Mouse (Mus musculus) intestine, embryonic 14.5 days (tissue): Measurements from ENCODE around the gene Ddrgk1. TPM values are rescaled to one million over a fixed set of nuclear protein-coding genes. Genes with fewer than 3 reads are reported as not detected.
"Not testable (repeated sequence)": the region's sequence is repeated elsewhere in the genome, so short reads cannot be mapped to it uniquely, and the experiment has no call there.

Source experiments
- ATAC-seq: fragments of 200-750 bp; cut with Nextera tagmentation; replicated peaks from 2 replicates; pipeline ENCODE4 v1.8.0; 2017; ENCODE audit warnings: low read depth, moderate number of reproducible peaks, moderate TSS enrichment, moderate library complexity; ENCODE audit not compliant: low FRiP score, low TSS enrichment
- DNase-seq: peaks from one replicate; pipeline ENCODE4 v3.0.0-alpha.2; 2018; ENCODE audit warnings: low spot score
- H3K27ac ChIP-seq: fragments of 300-500 bp; sonication (generic); 2 replicates; pipeline ENCODE4 v1.5.1; 2014; ENCODE audit warnings: low read depth, mild to moderate bottlenecking, control low read depth
- H3K27me3 ChIP-seq: fragments of 300-500 bp; sonication (generic); replicated peaks from 2 replicates; pipeline ENCODE4 v1.6.1; 2014; ENCODE audit warnings: low read length, control low read depth; ENCODE audit not compliant: control insufficient read depth, insufficient read depth
- H3K36me3 ChIP-seq: fragments of 300-500 bp; sonication (generic); 2 replicates; pipeline ENCODE4 v1.6.1; 2014; ENCODE audit warnings: low read length, control low read depth; ENCODE audit not compliant: control insufficient read depth, insufficient read depth
- H3K4me1 ChIP-seq: fragments of 300-500 bp; sonication (generic); replicated peaks from 2 replicates; pipeline ENCODE4 v1.6.1; 2014; ENCODE audit warnings: low read length, control low read depth, mixed read lengths; ENCODE audit not compliant: control insufficient read depth, insufficient read depth
- H3K4me2 ChIP-seq: fragments of 300-500 bp; sonication (generic); 2 replicates; pipeline ENCODE4 v1.6.1; 2014; ENCODE audit warnings: low read length
- H3K4me3 ChIP-seq: fragments of 300-500 bp; sonication (generic); 2 replicates; pipeline ENCODE4 v1.5.1; 2014; ENCODE audit warnings: low read depth, low read length, control low read depth, mixed read lengths
- H3K9ac ChIP-seq: fragments of 300-500 bp; sonication (generic); 2 replicates; pipeline ENCODE4 v1.6.1; 2014; ENCODE audit warnings: mild to moderate bottlenecking, low read length
- H3K9me3 ChIP-seq: fragments of 300-500 bp; sonication (generic); 2 replicates; pipeline ENCODE4 v1.6.1; 2016; ENCODE audit warnings: low read length, control low read depth; ENCODE audit not compliant: control insufficient read depth
- WGBS: fragments of 180-500 bp; shearing (Covaris S2); extraction: QIAGEN DNeasy Blood & Tissue Kit; methylation state at CpG from one replicate; pipeline ENCODE4 v1.1.7; 2014; 5-methylcytosine and 5-hydroxymethylcytosine counted together
- polyA plus RNA-seq: library from polyadenylated mRNA; unstranded; fragments of >200 nt; fragmentation: Nextera tagmentation; extraction: Ambion mirVana; gene quantifications from 2 replicates; pipeline ENCODE4 v1.2.1, GENCODE M21; 2014

The Ddrgk1 gene
- polyA plus RNA-seq, 1 experiment from 2014 or later = 67.9 TPM

- H3K9ac ChIP-seq = no peak overlapping the region
- H3K4me3 ChIP-seq = no peak overlapping the region
- H3K4me1 ChIP-seq = peaks cover 5% of the 10 kb centered on the region; the same call in 1 of the 2 replicates
- H3K36me3 ChIP-seq = peaks cover 89% of the 10 kb centered on the region
- no peak for DNase-seq
- H3K9me3 ChIP-seq = no peaks in the 10 kb centered on the region
- 98% methylated on average over 10 of the region's 10 CpGs for WGBS
- no peak for ATAC-seq
- H3K27ac ChIP-seq = no peak overlapping the region
- no peak overlapping the region for H3K4me2 ChIP-seq
- H3K27me3 ChIP-seq = no peaks in the 10 kb centered on the region
These were observed 5.9 kb downstream of the Ddrgk1 start for GRCm38 (mm10) chr2:130658530-130658929.

- Histone ChIP-seq H3K4me1 (no peaks in the 10 kb centered on the region), H3K9me3 (no peaks in the 10 kb centered on the region), H3K9ac (no peak overlapping the region), H3K27me3 (no peaks in the 10 kb centered on the region), H3K36me3 (peaks cover 96% of the 10 kb centered on the region), H3K27ac (no peak overlapping the region), H3K4me3 (no peak overlapping the region), H3K4me2 (no peak overlapping the region)
- ATAC-seq (no peak), DNase-seq (no peak)
- 85% methylated on average over 6 of the region's 6 CpGs for WGBS
These were observed 6.9 kb downstream of the Ddrgk1 start for GRCm38 (mm10) chr2:130657541-130657940.

- no peaks in the 10 kb centered on the region for H3K27me3 ChIP-seq
- no peak overlapping the region for H3K27ac ChIP-seq
- no peak overlapping the region for H3K9ac ChIP-seq
- H3K4me3 ChIP-seq = no peak overlapping the region
- peaks cover 91% of the 10 kb centered on the region for H3K36me3 ChIP-seq
- no peak overlapping the region for H3K4me2 ChIP-seq
- ATAC-seq = no peak
- H3K9me3 ChIP-seq = no peaks in the 10 kb centered on the region
- WGBS = 92% methylated on average over 9 of the region's 9 CpGs
- DNase-seq = no peak
- no peaks in the 10 kb centered on the region for H3K4me1 ChIP-seq
These were observed 7.9 kb downstream of the Ddrgk1 start for GRCm38 (mm10) chr2:130656536-130656935.

DNA sequence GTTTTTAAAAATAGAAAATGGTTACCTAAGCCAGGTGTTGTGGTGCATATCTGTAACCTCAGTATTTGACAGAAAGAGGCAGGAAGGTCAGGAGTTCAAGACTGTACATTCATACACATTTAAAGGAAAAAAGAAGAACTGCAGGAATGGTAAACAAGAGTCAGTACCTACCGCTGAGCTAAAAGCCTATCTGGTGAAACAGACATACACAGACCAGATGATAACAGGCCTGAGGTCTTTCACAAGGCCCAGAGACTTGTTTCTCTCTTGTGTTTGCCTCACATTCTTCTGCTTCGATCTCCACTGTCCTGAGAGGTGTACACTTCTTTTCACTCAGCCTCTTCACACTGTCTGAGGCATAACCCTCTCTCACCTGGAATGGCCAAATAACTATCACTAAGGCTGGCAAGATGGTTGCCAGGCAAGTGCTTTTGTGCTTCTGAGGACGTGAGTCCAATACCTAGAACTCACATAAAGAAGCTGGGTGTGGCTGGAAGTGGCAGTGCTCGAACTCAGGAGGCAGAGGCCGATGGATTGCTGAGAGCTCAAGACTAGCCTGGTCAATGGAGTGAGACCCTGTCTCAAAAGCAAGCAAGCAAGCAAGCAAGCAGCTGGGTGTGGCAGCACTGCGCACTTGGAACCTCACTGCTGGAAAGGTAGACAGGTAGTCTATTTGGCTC is 8.7 kb downstream of the Ddrgk1 start:
- H3K9me3 ChIP-seq = no peaks in the 10 kb centered on the region
- H3K4me2 ChIP-seq = no peak overlapping the region
- DNase-seq (no peak), ATAC-seq (no peak)
- H3K27ac ChIP-seq = no peak overlapping the region
- no peak overlapping the region for H3K9ac ChIP-seq
- peaks cover 91% of the 10 kb centered on the region for H3K36me3 ChIP-seq
- no peaks in the 10 kb centered on the region for H3K4me1 ChIP-seq
- WGBS = 90% methylated on average over 6 of the region's 6 CpGs
- no peaks in the 10 kb centered on the region for H3K27me3 ChIP-seq
- H3K4me3 ChIP-seq = no peak overlapping the region

- H3K4me3 ChIP-seq = no peak overlapping the region
- no peaks in the 10 kb centered on the region for H3K27me3 ChIP-seq
- no peak for ATAC-seq
- H3K9ac ChIP-seq = no peak overlapping the region
- H3K36me3 ChIP-seq = peaks cover 77% of the 10 kb centered on the region
- H3K27ac ChIP-seq = no peak overlapping the region
- no peaks in the 10 kb centered on the region for H3K4me1 ChIP-seq
- no peaks in the 10 kb centered on the region for H3K9me3 ChIP-seq
- no peak overlapping the region for H3K4me2 ChIP-seq
- 73% methylated on average over 1 of the region's 1 CpGs for WGBS
- DNase-seq = no peak
These were observed 10.7 kb downstream of the Ddrgk1 start for GRCm38 (mm10) chr2:130653760-130654159.

GRCm38 (mm10) chr2:130653303-130653702 is 11.2 kb downstream of the Ddrgk1 start:
- no peak for DNase-seq
- H3K36me3 ChIP-seq = peaks cover 73% of the 10 kb centered on the region
- 83% methylated on average over 2 of the region's 2 CpGs for WGBS

GRCm38 (mm10) chr2:130649028-130649427 is 15.4 kb downstream of the Ddrgk1 start:
- ATAC-seq, H3K27ac ChIP-seq, H3K27me3 ChIP-seq, H3K9ac ChIP-seq, DNase-seq, H3K4me1 ChIP-seq, H3K4me2 ChIP-seq, H3K4me3 ChIP-seq, H3K9me3 ChIP-seq: not testable (repeated sequence)
- H3K36me3 ChIP-seq = peaks cover 32% of the 10 kb centered on the region
- 83% methylated on average over 6 of the region's 6 CpGs for WGBS

More at GRCm38 (mm10) chr2:130653303-130653702, 11.2 kb downstream of the Ddrgk1 start:
- Histone ChIP-seq H3K4me3 (no peak overlapping the region), H3K27me3 (no peaks in the 10 kb centered on the region), H3K4me1 (no peaks in the 10 kb centered on the region), H3K9ac (no peak overlapping the region), H3K9me3 (no peaks in the 10 kb centered on the region), H3K4me2 (no peak overlapping the region), H3K27ac (no peak overlapping the region)
- ATAC-seq = no peak

- Histone ChIP-seq H3K4me3 (no peak overlapping the region), H3K27ac (no peak overlapping the region), H3K9me3 (no peaks in the 10 kb centered on the region), H3K4me2 (no peak overlapping the region), H3K27me3 (no peaks in the 10 kb centered on the region), H3K4me1 (no peaks in the 10 kb centered on the region), H3K9ac (no peak overlapping the region), H3K36me3 (0 out of 2 replicates have a peak, but pooled peaks cover under 1% of the 10 kb centered on the region)
- ATAC-seq (no peak), DNase-seq (no peak)
- 81% methylated on average over 4 of the region's 4 CpGs for WGBS
These were observed 19.3 kb downstream of the Ddrgk1 start for GRCm38 (mm10) chr2:130645198-130645597.
